23 mouse cellular contexts compared by ENCODE assay signal in the genomic region with DNA sequence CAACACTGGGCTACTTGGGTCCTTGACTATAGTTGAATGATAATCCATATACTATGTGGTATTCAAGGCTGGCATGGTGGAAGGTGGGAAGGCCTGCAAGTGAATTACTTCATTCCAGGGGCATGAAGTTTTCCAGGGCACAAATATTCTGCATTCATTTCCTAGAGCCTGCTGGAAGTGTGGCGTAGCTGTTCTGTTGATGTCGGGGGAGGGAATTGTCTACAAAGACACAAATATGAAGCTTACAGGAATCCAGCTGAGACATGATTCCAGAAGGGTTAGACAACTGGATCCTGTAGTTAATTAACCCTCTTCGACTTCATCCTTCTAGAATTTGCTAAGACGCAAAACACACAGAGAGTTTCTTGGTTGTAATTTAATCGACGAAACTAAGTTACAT.
A peak's percentile ranks its signal among the peaks of the same experiment; 100 is the strongest.
DNase-seq lines count a peak whose midpoint lies in the region; ATAC-seq and TF ChIP-seq lines count a peak whose summit lies in the region.
"Had no signal": no experiment of that assay in that cellular context is flagged by ENCODE, and none has a peak within 500 bp of the region (broad histone marks: within the 10 kb centered on the region; RNA-seq: fewer than 3 reads in every experiment).

No protein-coding gene starts in this region.

- no peak for TF ChIP-seq POLR2A in embryonic fibroblast, embryonic 13.5 days (IDR thresholded peaks at IDR 0.05; ENCODE audit: low read depth, low read length)

- CTCF ChIA-PET in Patski (lab: Charles Lee) = interaction anchor here (0.8 to 2.7 kb wide), 18 partner anchors 9 to 152 kb away, joined by 3 to 12 read pairs (median 4); a partner anchor contains a TSS

- no peaks in the 10 kb centered on the region for H3K9me3 ChIP-seq in heart, embryonic 13.5 days
- no peaks in the 10 kb centered on the region for H3K9me3 ChIP-seq in heart, embryonic 12.5 days (replicated peaks)
- no peaks in the 10 kb centered on the region for H3K9me3 ChIP-seq in lung, embryonic 14.5 days (ENCODE audit: low read depth, low read length)
- H3K9me3 ChIP-seq: hindbrain, embryonic 10.5 days; hindbrain, embryonic 15.5 days; kidney, embryonic 15.5 days; limb, embryonic 15.5 days; liver, embryonic 13.5 days had no signal

- no peak for ATAC-seq in heart, embryonic 13.5 days (ENCODE audit: extremely low read depth, insufficient number of reproducible peaks, low FRiP score, low TSS enrichment)
- ATAC-seq in heart, embryonic 12.5 days (ENCODE audit: insufficient number of reproducible peaks, low FRiP score) = no peak
- no peak for ATAC-seq in lung, embryonic 14.5 days (ENCODE audit: insufficient read depth)
- peak; percentile 94 for ATAC-seq in Patski
- ATAC-seq: inflammation-experienced regulatory T-cells, adult 6 months had no signal

- peak; percentile 14 for DNase-seq in lung, embryonic 14.5 days
- no peak for DNase-seq in lung, postnatal 36 days
- peak; percentile 98 for DNase-seq in Patski (ENCODE audit: low read depth, low spot score)
- DNase-seq: adrenal gland, adult 8-10 months; B cell, adult 2 months; cerebellum, adult 11-12 months; cerebellum, adult 9-11 months; gastrocnemius, postnatal 14 days; kidney, adult 11 months; liver, embryonic 13.5 days; lung, adult 18-20 months; lung, postnatal 10 days; right cerebral cortex, postnatal 14 days had no signal

- peaks cover 84% of the 10 kb centered on the region for H3K4me1 ChIP-seq in heart, embryonic 13.5 days
- peaks cover 70% of the 10 kb centered on the region for H3K4me1 ChIP-seq in heart, embryonic 12.5 days (replicated peaks)
- peaks cover 5% of the 10 kb centered on the region; the same call in 1 of the 2 replicates for H3K4me1 ChIP-seq in lung, embryonic 14.5 days (ENCODE audit: insufficient read depth)
- H3K4me1 ChIP-seq in embryonic fibroblast, embryonic 13.5 days (ENCODE audit: control insufficient read depth, insufficient read depth, low read length) = peaks cover 20% of the 10 kb centered on the region
- H3K4me1 ChIP-seq: liver, embryonic 13.5 days had no signal

- no peak overlapping the region for H3K4me2 ChIP-seq in heart, embryonic 13.5 days
- no peak overlapping the region for H3K4me2 ChIP-seq in heart, embryonic 12.5 days
- H3K4me2 ChIP-seq in lung, embryonic 14.5 days = no peak overlapping the region
- H3K4me2 ChIP-seq: hindbrain, embryonic 15.5 days; kidney, embryonic 15.5 days; limb, embryonic 15.5 days; liver, embryonic 13.5 days had no signal

- peak overlapping the region; percentile 43; the same call in 1 of the 2 replicates for H3K27ac ChIP-seq in heart, embryonic 13.5 days (replicated peaks)
- H3K27ac ChIP-seq in heart, embryonic 12.5 days (ENCODE audit: poor library complexity, severe bottlenecking) = no peak overlapping the region
- no peak overlapping the region for H3K27ac ChIP-seq in lung, embryonic 14.5 days (ENCODE audit: low read depth)
- H3K27ac ChIP-seq in embryonic fibroblast, embryonic 13.5 days (ENCODE audit: insufficient read depth, low read length) = peak overlapping the region; percentile 60
- H3K27ac ChIP-seq: hindbrain, embryonic 10.5 days; kidney, embryonic 15.5 days; layer of hippocampus, adult 2 months; left cerebral cortex, adult 2 months; limb, embryonic 15.5 days; liver, embryonic 13.5 days had no signal

- H3K36me3 ChIP-seq in heart, embryonic 13.5 days = no peaks in the 10 kb centered on the region
- H3K36me3 ChIP-seq in heart, embryonic 12.5 days = no peaks in the 10 kb centered on the region
- H3K36me3 ChIP-seq in lung, embryonic 14.5 days (ENCODE audit: insufficient read depth) = no peaks in the 10 kb centered on the region
- H3K36me3 ChIP-seq: hindbrain, embryonic 10.5 days; hindbrain, embryonic 15.5 days; kidney, embryonic 15.5 days; limb, embryonic 15.5 days; liver, embryonic 13.5 days had no signal

- H3K27me3 ChIP-seq in heart, embryonic 13.5 days (replicated peaks) = no peaks in the 10 kb centered on the region
- H3K27me3 ChIP-seq in heart, embryonic 12.5 days (replicated peaks) = no peaks in the 10 kb centered on the region
- no peaks in the 10 kb centered on the region for H3K27me3 ChIP-seq in lung, embryonic 14.5 days (ENCODE audit: insufficient read depth, low read length)
- H3K27me3 ChIP-seq in Patski = no peaks in the 10 kb centered on the region
- H3K27me3 ChIP-seq: hindbrain, embryonic 15.5 days; kidney, embryonic 15.5 days; limb, embryonic 15.5 days; liver, embryonic 13.5 days had no signal

- no peak overlapping the region for H3K9ac ChIP-seq in heart, embryonic 13.5 days
- H3K9ac ChIP-seq in heart, embryonic 12.5 days = no peak overlapping the region
- H3K9ac ChIP-seq in lung, embryonic 14.5 days = no peak overlapping the region
- H3K9ac ChIP-seq: hindbrain, embryonic 15.5 days; kidney, embryonic 15.5 days; limb, embryonic 15.5 days; liver, embryonic 13.5 days had no signal

- POLR2A ChIA-PET in Patski (lab: Charles Lee) = interaction anchor here (0.8 to 4.4 kb wide), 7 partner anchors 9 to 62 kb away, joined by 3 to 26 read pairs (median 7); a partner anchor contains a TSS

- no peak overlapping the region for H3K4me3 ChIP-seq in heart, embryonic 13.5 days
- no peak overlapping the region for H3K4me3 ChIP-seq in heart, embryonic 12.5 days
- no peak overlapping the region for H3K4me3 ChIP-seq in lung, embryonic 14.5 days (ENCODE audit: low read depth, low read length)
- no peak overlapping the region for H3K4me3 ChIP-seq in embryonic fibroblast, embryonic 13.5 days (ENCODE audit: insufficient read depth, low read length)
- H3K4me3 ChIP-seq: hindbrain, embryonic 10.5 days; hindbrain, embryonic 15.5 days; kidney, embryonic 15.5 days; layer of hippocampus, adult 2 months; left cerebral cortex, adult 2 months; limb, embryonic 15.5 days; liver, embryonic 13.5 days had no signal

- TF ChIP-seq CTCF in lung, embryonic 14.5 days (IDR thresholded peaks at IDR 0.05; ENCODE audit: low read depth) = no peak
- TF ChIP-seq CTCF in Patski (IDR thresholded peaks at IDR 0.05) = no peak
- TF ChIP-seq CTCF in embryonic fibroblast, embryonic 13.5 days (IDR thresholded peaks at IDR 0.05; ENCODE audit: borderline replicate concordance, insufficient read depth, low read length) = no peak

- in situ Hi-C loops in Patski (cut with MboI; ENCODE audit: low pct_unique_long_range_greater_than_20kb) = loop anchor here (10.0 kb wide), 1 partner anchor 57 kb away; a partner anchor contains a TSS

- WGBS in heart, embryonic 13.5 days = 57% methylated on average over 6 of the region's 6 CpGs
- 59% methylated on average over 6 of the region's 6 CpGs for WGBS in heart, embryonic 12.5 days
- WGBS in lung, embryonic 14.5 days = 59% methylated on average over 6 of the region's 6 CpGs

Comparison
In these comparisons a context has a peak if more than half of its experiments do, and no peak if none do; other contexts are left out.
1. H3K27ac ChIP-seq: peak in heart, embryonic 13.5 days (single experiment) and embryonic fibroblast, embryonic 13.5 days (single experiment); none in heart, embryonic 12.5 days (single experiment) and lung, embryonic 14.5 days (single experiment).